Mouse (Mus musculus): ENCODE results near the gene Krt31. TPM values are rescaled to one million over a fixed set of nuclear protein-coding genes. Genes with fewer than 3 reads are reported as not detected.

Gene Krt31
- total RNA-seq (2021): not detected
- long read RNA-seq, experiment 1: 0 reads
- long read RNA-seq, experiment 2: 0 reads

- DNase-seq: no peak
These were observed at the start of gene Krt31 for GRCm38 (mm10) chr11:100050451-100050850. Krt31 (minus strand) TSS chr11:100050551.

DNA sequence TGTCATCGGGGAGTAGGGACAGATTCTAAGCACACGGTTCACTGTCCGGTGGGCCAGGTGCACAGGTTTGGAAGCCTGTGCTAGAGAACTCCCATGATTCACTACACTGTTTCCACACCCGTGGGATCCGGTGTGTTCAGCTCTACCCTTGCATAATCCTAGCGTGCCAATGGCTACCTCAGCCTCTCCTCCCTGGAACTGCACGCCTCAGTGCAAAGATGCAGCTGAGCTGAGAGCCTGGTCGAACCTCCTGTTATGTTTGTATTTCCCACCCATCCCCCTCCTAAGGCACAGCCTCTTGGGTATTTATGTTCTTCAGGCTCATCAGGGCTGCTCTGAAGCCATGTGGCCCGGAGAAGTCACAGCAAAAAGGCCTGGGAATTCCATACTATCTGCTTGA, 47.5 kb upstream of the Krt31 start:
- no peak for DNase-seq

DNA sequence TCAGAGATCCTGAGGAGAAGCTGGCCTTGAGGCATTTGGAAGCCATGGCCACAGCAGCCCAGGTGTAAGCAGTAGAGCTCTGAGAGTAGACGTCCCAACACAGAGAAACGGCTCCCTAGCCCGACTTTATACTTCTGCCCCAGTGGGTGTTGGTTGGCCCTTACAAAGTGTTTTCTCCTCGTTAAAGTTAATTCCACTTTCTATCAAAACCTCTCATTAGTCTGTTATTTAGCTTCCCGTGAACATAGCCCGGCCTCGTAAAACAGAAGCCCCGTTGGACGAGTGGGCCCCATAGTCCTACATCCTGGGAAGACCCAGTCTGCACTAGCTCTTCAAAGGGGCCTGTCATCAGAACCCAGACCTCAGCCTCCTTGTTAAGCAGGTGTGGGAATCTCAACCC, 45.8 kb upstream of the Krt31 start, which contains the start of gene Krt35:
Gene Krt35, minus strand, starts transcription at position 101 of the 400 bp plus-strand sequence.
- no peak for DNase-seq

GRCm38 (mm10) chr11:100088378-100089025, 38.2 kb upstream of the Krt31 start:
- no peak for DNase-seq

DNA sequence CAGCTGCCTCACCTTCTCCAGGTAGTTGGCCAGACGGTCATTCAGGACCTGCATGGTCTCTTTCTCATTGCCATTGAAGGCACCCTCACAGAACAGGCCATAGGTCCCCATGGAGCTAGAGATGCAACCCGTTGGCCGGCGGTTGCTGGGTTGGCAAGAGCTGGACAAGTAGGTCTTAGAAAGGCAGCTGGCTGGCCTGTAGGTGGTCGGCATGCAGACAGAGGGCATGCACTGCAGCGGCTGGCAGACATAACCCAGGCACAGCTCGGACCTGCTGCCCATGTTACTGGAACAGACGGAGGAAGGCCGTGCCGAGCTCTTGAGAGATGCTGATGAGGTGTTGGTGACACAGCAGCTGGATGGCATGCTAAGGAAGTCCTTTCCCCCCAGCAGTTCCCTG, 37.5 kb upstream of the Krt31 start, which contains the start of gene Krt32:
Gene Krt32, minus strand, starts transcription at position 366 of the 400 bp plus-strand sequence.
- DNase-seq: no peak

GRCm38 (mm10) chr11:100073873-100074272, 23.5 kb upstream of the Krt31 start:
- no peak for DNase-seq

- no peak for DNase-seq
These were observed 17.1 kb upstream of the Krt31 start for GRCm38 (mm10) chr11:100067293-100068036.

DNA sequence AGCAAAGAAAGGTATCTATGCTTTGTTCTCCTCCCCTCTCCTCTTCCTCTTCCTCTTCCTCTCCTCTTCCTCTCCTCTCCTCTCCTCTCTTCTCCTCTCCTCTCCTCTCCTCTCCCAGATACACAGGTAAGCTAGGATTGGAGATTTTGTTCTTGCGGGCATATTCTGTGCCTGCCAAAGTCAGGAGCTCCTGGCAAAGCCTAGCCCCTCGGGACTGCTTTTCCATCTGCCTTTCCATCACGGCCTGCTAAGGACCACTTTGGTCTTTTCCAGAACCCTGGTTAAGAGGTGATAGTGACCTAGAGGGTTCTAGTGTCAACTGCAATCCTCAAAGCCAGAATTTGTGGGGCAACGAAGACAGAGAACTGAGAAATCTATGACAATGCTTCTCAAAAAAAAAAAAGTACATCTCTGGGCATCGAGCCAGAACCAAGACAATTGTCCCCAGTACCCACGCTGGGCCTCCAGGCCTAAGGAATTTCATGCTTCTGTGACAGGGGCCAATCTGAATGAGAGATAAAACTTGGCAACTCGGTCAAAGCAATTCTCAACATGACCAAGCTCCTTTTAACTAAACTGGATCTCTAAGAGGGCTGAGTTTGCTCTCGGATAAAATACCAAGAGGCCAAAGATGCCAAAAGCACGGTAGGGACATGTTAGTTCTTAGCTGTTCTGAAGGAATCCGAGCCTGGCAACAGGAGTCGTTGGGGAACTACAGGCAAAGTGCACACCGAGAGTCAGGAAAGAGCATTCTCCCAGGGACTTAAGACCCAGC, 16.1 kb upstream of the Krt31 start:
- DNase-seq: no peak

GRCm38 (mm10) chr11:100058875-100059274, 8.5 kb upstream of the Krt31 start:
- no peak for DNase-seq

GRCm38 (mm10) chr11:100055686-100056655, 5.6 kb upstream of the Krt31 start:
- DNase-seq: no peak

DNA sequence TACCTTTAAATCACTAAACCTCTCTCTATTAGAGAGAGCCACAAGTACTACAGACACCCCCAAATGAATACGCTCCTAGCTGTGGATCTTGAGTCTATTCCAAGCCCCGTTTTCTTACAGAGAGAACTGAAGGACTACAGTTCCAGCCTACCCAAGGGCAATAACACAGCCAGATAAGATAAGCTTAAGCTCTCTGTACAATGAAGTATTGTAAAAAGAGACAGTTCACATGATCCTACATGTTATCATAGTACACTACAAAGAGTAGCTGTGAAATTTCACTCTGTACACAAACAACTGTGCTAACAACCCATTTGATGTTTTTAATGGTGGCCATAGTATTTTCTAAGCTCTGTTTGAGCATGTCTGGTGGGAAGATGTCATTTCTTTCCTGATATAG, 3.2 kb downstream of the Krt31 start:
- no peak for DNase-seq

DNA sequence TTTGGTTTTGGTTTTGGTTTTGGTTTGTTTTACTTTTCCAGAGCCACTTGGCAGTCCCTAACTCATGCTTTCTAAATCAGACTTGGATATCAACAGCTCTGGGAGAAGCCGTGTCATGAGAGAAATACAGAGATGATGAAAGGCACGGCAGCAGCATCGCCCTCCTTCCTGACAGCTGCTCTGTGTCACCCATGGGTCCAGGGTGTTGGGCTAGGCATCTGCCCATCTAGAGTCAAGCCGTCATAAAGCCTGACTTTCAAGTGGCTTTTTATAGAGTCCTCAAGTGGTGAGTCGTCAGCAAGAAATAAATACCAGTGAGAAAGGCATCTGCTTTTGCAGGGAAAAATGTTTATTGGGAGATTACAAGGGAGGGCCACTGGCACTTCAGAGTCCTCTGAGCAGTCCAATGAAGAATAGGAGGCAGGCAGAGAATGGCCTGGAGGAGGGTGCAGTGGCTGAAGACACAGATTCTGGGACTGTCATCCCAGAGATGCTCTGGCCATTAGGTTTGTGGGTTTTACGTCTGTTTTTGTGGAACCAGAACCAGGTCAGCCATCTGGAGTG, 4.0 kb downstream of the Krt31 start:
- DNase-seq: no peak

- no peak for DNase-seq
These were observed 8.9 kb downstream of the Krt31 start, which contains the start of gene Krt34 for GRCm38 (mm10) chr11:100041454-100041853. Krt34 (minus strand) TSS chr11:100041554.

DNA sequence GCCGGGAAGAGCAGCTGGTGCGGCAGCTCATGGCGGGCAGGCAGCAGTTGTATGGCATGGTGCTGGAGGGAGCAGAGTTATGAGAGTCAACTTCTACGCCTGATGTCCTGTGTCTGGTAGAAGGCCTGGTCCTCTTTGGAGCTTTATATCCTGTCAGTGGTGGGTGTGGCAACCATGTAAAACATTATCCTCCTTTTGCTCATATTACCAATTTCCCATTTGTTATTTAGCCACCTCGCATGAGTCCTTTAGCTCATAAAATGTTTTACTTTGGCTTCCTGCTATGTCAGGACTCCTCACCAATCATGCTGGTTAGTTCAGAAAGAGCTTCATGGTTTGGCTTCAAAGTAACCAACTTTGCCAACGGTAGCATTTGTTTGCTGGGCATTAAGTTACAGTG, 20.6 kb downstream of the Krt31 start, which contains the start of gene Krt33b:
Gene Krt33b, minus strand, starts transcription at position 101 of the 400 bp plus-strand sequence.
- no peak for DNase-seq

GRCm38 (mm10) chr11:100021438-100021837, 28.9 kb downstream of the Krt31 start:
- DNase-seq: no peak

GRCm38 (mm10) chr11:100019466-100019865, 30.9 kb downstream of the Krt31 start:
- no peak for DNase-seq

- DNase-seq: no peak
These were observed 34.2 kb downstream of the Krt31 start, which contains the start of gene Krt33a for GRCm38 (mm10) chr11:100016112-100016511. Krt33a (minus strand) TSS chr11:100016212.

GRCm38 (mm10) chr11:100013691-100014171, 36.6 kb downstream of the Krt31 start:
- DNase-seq: no peak

DNA sequence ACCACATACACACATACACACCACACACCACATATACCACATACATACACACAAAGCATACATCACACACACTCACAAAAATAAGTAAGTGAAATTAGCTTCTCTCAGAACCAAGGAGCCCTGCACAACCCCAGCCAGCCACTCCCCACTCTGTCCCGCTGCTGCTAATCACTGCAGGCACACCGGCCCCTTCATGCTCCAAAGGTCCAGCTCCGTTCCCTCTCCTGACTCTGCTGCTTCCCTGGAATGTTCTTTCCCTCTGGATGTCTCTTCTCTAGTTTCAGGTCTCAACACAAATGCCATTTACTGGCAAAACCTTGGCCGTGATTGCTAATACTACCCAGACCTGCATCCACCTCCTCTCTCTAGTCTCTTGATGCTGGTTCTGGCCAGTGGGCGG, 39.7 kb downstream of the Krt31 start:
- DNase-seq: no peak

DNA sequence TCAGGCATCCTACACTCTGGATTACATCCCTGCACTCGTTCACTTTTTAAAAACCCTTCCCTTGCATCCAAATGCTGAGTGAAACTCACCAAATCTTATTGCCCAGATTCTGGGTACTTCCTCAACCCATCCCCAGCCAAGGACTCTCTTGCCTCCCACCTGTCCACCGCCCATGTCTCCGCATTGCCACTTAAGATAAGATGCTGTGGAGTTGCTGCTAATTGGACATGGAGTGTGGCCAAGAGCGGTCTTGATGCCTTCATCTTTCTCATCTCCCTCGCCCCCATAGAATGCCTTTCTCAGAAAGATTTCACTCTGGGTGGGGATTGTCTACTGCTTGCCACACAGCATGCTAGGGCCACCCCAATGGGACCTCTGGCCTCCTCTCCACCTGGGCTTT, 42.0 kb downstream of the Krt31 start:
- DNase-seq: no peak

GRCm38 (mm10) chr11:100006624-100007023, 43.7 kb downstream of the Krt31 start:
- DNase-seq: no peak

Measured in heart, adult 18-20 months (tissue).